Mouse (Mus musculus): ENCODE measurements around the gene Apba1. TPM values are rescaled to one million over a fixed set of nuclear protein-coding genes. Genes with fewer than 3 reads are reported as not detected.

The Apba1 gene
- total RNA-seq (2021), result under 1 TPM; 0.87 to 0.91 TPM
- long read RNA-seq, experiment 1, partial matches to known transcripts, result 0 of 1 reads
- long read RNA-seq, experiment 1, other reads (novel, unspliced or antisense), result 1 of 1 reads
- long read RNA-seq, experiment 2, result 0 reads

- intact Hi-C loops (cut with DNase I), result loop anchor here (2.0 kb wide), 1 partner anchor 72 kb away; the partner anchor contains the start of gene Ptar1
These were observed at the start of gene Apba1 for GRCm38 (mm10) chr19:23758554-23759321. Apba1 (plus strand) TSS chr19:23758887.

GRCm38 (mm10) chr19:23746506-23746905 is 12.2 kb upstream of the Apba1 start:
- no peak for DNase-seq
- intact Hi-C loops (cut with DNase I), result no loop called here

More at GRCm38 (mm10) chr19:23758554-23759321, at the start of gene Apba1:
- peak; percentile 44 to 56 for DNase-seq

GRCm38 (mm10) chr19:23757011-23757410 is 1.7 kb upstream of the Apba1 start:
- intact Hi-C loops (cut with DNase I), result no loop called here

GRCm38 (mm10) chr19:23757961-23758553 is 630 bp upstream of the Apba1 start:
- peak; percentile 92 to 93 for DNase-seq
- intact Hi-C loops (cut with DNase I), result loop anchor here (2.0 kb wide), 1 partner anchor 71 kb away; the partner anchor contains the start of gene Ptar1

More at GRCm38 (mm10) chr19:23757011-23757410, 1.7 kb upstream of the Apba1 start:
- DNase-seq, result peak in 1 of 2 experiments; percentile 5

- intact Hi-C loops (cut with DNase I), result loop anchor here (2.0 kb wide), 1 partner anchor 73 kb away; the partner anchor contains the start of gene Ptar1
These were observed 747 bp downstream of the Apba1 start for GRCm38 (mm10) chr19:23759322-23759945.

GRCm38 (mm10) chr19:23763371-23763770 is 4.7 kb downstream of the Apba1 start:
- no peak for DNase-seq
- intact Hi-C loops (cut with DNase I), result no loop called here

More at GRCm38 (mm10) chr19:23759322-23759945, 747 bp downstream of the Apba1 start:
- no peak for DNase-seq

GRCm38 (mm10) chr19:23764051-23764450 is 5.4 kb downstream of the Apba1 start:
- intact Hi-C loops (cut with DNase I), result no loop called here
- DNase-seq, result no peak

- no peak for DNase-seq
- intact Hi-C loops (cut with DNase I), result no loop called here
These were observed 10.2 kb downstream of the Apba1 start for GRCm38 (mm10) chr19:23768864-23769263.

- no peak for DNase-seq
- intact Hi-C loops (cut with DNase I), result no loop called here
These were observed 12.1 kb downstream of the Apba1 start for GRCm38 (mm10) chr19:23770494-23771423.

GRCm38 (mm10) chr19:23771971-23772370 is 13.3 kb downstream of the Apba1 start:
- intact Hi-C loops (cut with DNase I), result no loop called here
- DNase-seq, result no peak

GRCm38 (mm10) chr19:23775356-23775755 is 16.7 kb downstream of the Apba1 start:
- DNase-seq, result no peak
- intact Hi-C loops (cut with DNase I), result no loop called here

GRCm38 (mm10) chr19:23779130-23779529 is 20.4 kb downstream of the Apba1 start:
- intact Hi-C loops (cut with DNase I), result no loop called here
- DNase-seq, result no peak

- intact Hi-C loops (cut with DNase I), result no loop called here
- no peak for DNase-seq
These were observed 21.4 kb downstream of the Apba1 start for GRCm38 (mm10) chr19:23780105-23780504.

- intact Hi-C loops (cut with DNase I), result no loop called here
- no peak for DNase-seq
These were observed 23.3 kb downstream of the Apba1 start for GRCm38 (mm10) chr19:23781968-23782367.

- DNase-seq, result no peak
- intact Hi-C loops (cut with DNase I), result no loop called here
These were observed 29.9 kb downstream of the Apba1 start for GRCm38 (mm10) chr19:23788420-23789132.

- intact Hi-C loops (cut with DNase I), result no loop called here
These were observed 33.0 kb downstream of the Apba1 start for GRCm38 (mm10) chr19:23791704-23792103.

GRCm38 (mm10) chr19:23792559-23792958 is 33.9 kb downstream of the Apba1 start:
- intact Hi-C loops (cut with DNase I), result no loop called here

More at GRCm38 (mm10) chr19:23791704-23792103, 33.0 kb downstream of the Apba1 start:
- DNase-seq, result no peak

GRCm38 (mm10) chr19:23794491-23794890 is 35.8 kb downstream of the Apba1 start:
- intact Hi-C loops (cut with DNase I), result no loop called here
- no peak for DNase-seq

More at GRCm38 (mm10) chr19:23792559-23792958, 33.9 kb downstream of the Apba1 start:
- DNase-seq, result no peak

GRCm38 (mm10) chr19:23795156-23795555 is 36.5 kb downstream of the Apba1 start:
- intact Hi-C loops (cut with DNase I), result no loop called here
- no peak for DNase-seq
